Mouse (Mus musculus) ES-Bruce4 (cell line): Measurements from ENCODE around the gene Fndc3a. TPM values are rescaled to one million over a fixed set of nuclear protein-coding genes. Genes with fewer than 3 reads are reported as not detected.

Experiments used
- H3K27ac ChIP-seq: 2 replicates; pipeline ENCODE4 v1.5.1; 2012; ENCODE audit warnings: low read length, inconsistent platforms; ENCODE audit not compliant: insufficient read depth
- H3K27me3 ChIP-seq: 2 replicates; pipeline ENCODE4 v1.6.1; 2012; ENCODE audit warnings: mild to moderate bottlenecking, low read length, inconsistent platforms; ENCODE audit not compliant: control insufficient read depth, poor library complexity, insufficient read depth, severe bottlenecking
- H3K36me3 ChIP-seq: 2 replicates; pipeline ENCODE4 v1.6.1; 2012; ENCODE audit warnings: inconsistent platforms, mild to moderate bottlenecking, low read length, moderate library complexity; ENCODE audit not compliant: control insufficient read depth, poor library complexity, insufficient read depth, severe bottlenecking
- H3K4me1 ChIP-seq: one replicate; pipeline ENCODE4 v1.8.1; 2011; ENCODE audit warnings: low read length; ENCODE audit not compliant: control insufficient read depth, insufficient read depth
- H3K4me3 ChIP-seq: 2 replicates; pipeline ENCODE4 v1.5.1; 2011; ENCODE audit warnings: low read depth, mild to moderate bottlenecking, low read length
- H3K9ac ChIP-seq: 2 replicates; pipeline ENCODE4 v1.6.1; 2012; ENCODE audit warnings: low read depth, mild to moderate bottlenecking, inconsistent platforms; ENCODE audit not compliant: poor library complexity, severe bottlenecking
- H3K9me3 ChIP-seq: replicated peaks from 2 replicates; pipeline ENCODE4 v1.6.1; 2012; ENCODE audit warnings: mild to moderate bottlenecking, low read length, inconsistent platforms; ENCODE audit not compliant: control insufficient read depth, poor library complexity, insufficient read depth, severe bottlenecking
- CTCF ChIP-seq: IDR thresholded peaks from one replicate; pipeline ENCODE4 v1.8.1; 2011; ENCODE audit warnings: low read depth, low read length
- EP300 ChIP-seq: IDR thresholded peaks from 2 replicates; pipeline ENCODE4 v1.6.1; 2011; ENCODE audit warnings: low read depth, low read length; ENCODE audit not compliant: insufficient read depth
- POLR2A ChIP-seq: IDR thresholded peaks from one replicate; pipeline ENCODE4 v1.8.1; 2011; ENCODE audit warnings: low read length; ENCODE audit not compliant: insufficient read depth
- polyA plus RNA-seq: library from polyadenylated mRNA; stranded (reverse); fragments of >200 nt; gene quantifications from 2 replicates; pipeline ENCODE4 v1.2.4, GENCODE M21; 2011; ENCODE audit warnings: low read depth; ENCODE audit not compliant: missing spikeins, insufficient read depth, insufficient read length

Gene Fndc3a
- polyA plus RNA-seq, 1 experiment, result 47.4 TPM

DNA sequence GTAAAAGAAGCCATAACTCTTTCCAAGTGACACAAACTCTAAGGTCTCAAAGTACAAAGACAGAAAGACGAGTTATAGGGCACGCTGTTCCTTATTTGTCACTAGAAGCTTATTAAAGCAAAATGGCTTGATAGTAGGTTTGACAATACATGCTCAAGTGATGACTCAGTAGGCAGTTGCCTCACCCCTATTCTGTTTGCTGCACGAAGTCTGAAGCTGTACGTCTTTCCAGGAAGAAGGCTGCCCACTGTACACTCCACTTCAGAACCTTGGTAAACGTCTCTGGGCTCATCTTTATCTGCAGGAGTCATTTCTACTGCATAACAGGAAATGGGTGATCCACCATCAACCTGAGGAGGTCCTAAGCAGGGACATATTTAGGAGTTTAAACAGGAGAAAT is 151.0 kb downstream of the Fndc3a start:
- Histone ChIP-seq H3K9ac (no peak overlapping the region), H3K27ac (no peak overlapping the region), H3K9me3 (no peaks in the 10 kb centered on the region), H3K4me3 (no peak overlapping the region), H3K36me3 (peaks cover 24% of the 10 kb centered on the region), H3K4me1 (no peaks in the 10 kb centered on the region), H3K27me3 (no peaks in the 10 kb centered on the region)
- no peak for TF ChIP-seq EP300
- TF ChIP-seq POLR2A, result no peak
- no peak for TF ChIP-seq CTCF

DNA sequence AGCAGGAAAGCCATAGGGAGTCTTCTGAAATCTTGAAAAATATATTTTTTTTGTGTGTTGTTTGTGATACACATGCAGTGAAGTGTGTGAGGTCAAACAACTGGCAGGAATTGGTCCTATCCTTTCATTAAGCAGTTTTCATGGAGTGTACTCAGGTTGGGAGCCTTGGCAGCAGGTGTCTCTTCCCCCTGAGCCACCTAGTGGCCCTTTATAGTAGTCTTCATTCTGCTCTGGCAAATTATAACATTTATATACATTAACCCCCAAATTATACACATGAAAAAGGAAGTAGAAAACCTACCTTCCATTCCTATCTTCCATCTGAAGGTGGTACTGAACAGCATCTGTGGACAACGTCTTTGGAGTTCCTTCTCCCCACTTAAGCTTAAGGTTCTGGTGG is 154.0 kb downstream of the Fndc3a start:
- no peaks in the 10 kb centered on the region for H3K27me3 ChIP-seq
- no peaks in the 10 kb centered on the region for H3K9me3 ChIP-seq
- no peak overlapping the region for H3K4me3 ChIP-seq
- no peak overlapping the region for H3K27ac ChIP-seq
- peaks cover 24% of the 10 kb centered on the region for H3K36me3 ChIP-seq
- H3K9ac ChIP-seq, result no peak overlapping the region
- TF ChIP-seq POLR2A (no peak), CTCF (peak; percentile 8)
- no peaks in the 10 kb centered on the region for H3K4me1 ChIP-seq

DNA sequence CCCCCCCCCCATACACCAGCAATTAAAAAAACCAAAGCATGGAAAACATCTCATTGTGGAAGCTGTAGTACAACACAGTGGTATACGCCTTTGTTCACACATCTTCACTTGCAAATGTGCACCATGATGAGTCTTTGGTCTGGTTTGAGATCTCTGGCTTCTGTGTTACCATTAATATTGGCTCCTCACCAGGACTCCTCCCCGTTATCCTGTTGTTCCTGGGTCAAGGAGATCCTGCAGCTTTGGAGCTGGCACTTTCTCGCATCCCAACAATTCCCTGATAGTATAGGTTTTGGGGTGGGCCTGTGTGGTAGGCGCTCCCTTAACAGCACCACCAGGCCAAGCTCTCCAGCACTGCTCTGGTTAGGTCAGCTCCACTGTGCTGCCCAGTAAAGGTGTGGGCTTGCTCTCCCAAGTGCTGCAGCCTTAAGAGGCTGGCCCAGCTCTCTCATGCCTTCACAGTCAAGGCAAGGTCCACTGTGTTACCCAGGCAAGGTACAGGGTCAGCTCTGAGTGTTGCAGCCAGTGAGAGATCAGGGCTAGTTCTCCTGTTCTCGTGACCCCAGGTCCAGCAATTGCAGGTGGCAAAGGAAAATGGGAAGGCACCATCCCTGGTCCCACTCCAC is 173.3 kb downstream of the Fndc3a start:
- no peak overlapping the region for H3K27ac ChIP-seq

DNA sequence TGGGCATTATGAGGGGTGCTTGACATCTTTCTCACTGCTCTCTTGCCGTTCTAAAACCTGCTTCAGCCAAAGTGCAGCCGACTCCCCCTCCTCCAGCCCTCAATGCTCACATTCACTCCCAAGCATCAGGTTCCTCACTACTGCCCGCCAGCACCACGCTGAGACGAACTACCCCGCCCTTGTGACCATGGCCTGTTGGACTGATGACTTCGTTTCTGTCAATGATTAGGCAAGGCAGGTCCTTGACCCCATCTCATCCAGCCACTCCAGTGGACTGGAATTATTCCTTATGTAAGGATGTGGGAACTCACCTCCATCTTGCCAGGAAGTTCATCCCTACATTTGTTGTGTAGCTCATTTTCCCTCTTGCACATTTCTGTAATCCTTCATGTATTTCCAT is 175.9 kb downstream of the Fndc3a start:
- TF ChIP-seq EP300 (no peak), CTCF (no peak), POLR2A (no peak)

More for the DNA sequence above, 173.3 kb downstream of the Fndc3a start:
- Histone ChIP-seq H3K27me3 (peaks cover 3% of the 10 kb centered on the region; the same call in 1 of the 2 replicates), H3K36me3 (peaks cover 11% of the 10 kb centered on the region), H3K4me3 (no peak overlapping the region), H3K4me1 (peaks cover 2% of the 10 kb centered on the region), H3K9me3 (no peaks in the 10 kb centered on the region), H3K9ac (no peak overlapping the region)
- TF ChIP-seq POLR2A, result no peak
- TF ChIP-seq EP300, result no peak
- no peak for TF ChIP-seq CTCF

DNA sequence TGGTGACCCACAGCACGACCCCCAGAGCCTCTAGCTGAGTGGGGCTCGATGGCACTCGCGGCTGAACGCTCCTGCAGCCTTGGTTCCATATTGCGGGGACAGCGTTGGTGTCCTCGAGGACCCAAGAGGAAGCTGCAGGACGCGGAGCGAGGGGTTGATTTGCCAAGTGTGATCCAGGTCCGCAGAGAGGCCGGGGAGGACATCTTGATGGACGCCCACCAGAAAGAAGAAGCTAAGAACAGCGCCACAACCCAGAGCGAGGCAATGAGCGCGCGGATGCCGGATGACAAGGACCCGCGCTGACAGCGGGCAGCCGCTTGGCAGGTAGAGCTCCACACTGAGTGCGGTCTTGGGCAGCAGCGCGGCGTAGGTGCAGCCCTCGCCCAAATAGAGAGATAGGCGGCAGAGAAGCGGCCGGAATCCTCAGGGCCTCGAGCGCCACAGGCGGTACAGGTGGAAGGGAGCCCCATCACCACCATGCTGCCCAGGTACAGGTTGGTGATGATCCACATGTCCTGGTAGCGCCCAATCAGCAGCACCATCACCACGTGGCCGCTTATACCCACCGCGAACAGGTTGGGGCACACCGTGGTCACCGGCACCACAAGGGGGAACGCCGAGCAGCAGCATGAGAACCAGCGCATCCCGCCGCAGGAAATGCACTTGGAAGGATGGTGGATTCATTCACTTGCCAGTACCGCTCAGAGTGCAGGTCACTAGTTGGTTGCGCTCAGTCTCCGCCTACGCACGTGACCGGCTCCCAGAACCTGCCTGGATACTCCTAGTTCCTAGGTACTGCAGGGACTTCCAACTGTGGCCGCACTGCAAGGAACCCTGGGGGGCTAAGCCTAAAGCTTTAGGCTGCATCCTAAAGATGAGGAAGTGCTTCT is 177.5 kb downstream of the Fndc3a start:
- Histone ChIP-seq H3K36me3 (no peaks in the 10 kb centered on the region), H3K9me3 (no peaks in the 10 kb centered on the region), H3K4me3 (peak overlapping the region; percentile 72), H3K27ac (no peak overlapping the region), H3K27me3 (peaks cover 3% of the 10 kb centered on the region; the same call in 1 of the 2 replicates), H3K9ac (peak overlapping the region; percentile 3), H3K4me1 (peaks cover 2% of the 10 kb centered on the region)
- TF ChIP-seq EP300 (no peak), POLR2A (no peak), CTCF (no peak)

More for the DNA sequence above, 175.9 kb downstream of the Fndc3a start:
- Histone ChIP-seq H3K9ac (no peak overlapping the region), H3K27me3 (peaks cover 3% of the 10 kb centered on the region; the same call in 1 of the 2 replicates), H3K4me3 (no peak overlapping the region), H3K27ac (no peak overlapping the region), H3K9me3 (no peaks in the 10 kb centered on the region), H3K36me3 (no peaks in the 10 kb centered on the region), H3K4me1 (peaks cover 2% of the 10 kb centered on the region)

DNA sequence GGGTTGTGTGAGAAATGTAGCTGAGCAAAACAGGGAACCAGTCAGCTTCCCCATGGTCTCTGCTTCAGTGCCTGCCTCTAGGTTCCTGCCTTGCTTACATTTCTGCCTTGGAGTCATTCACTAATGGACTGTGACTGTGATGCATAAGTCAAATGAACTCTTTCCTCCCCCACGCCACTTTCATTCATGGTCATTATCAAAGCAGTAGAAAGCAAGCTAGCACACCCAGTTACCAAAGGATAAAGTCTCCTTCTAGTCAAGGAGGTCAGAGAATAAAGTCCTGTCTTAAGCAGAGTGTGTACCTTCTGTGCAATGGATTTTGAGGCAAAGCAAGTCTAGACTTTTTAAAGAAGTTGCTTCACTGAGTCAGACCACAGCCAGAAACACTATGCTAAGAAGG is 182.7 kb downstream of the Fndc3a start:
- no peak overlapping the region for H3K4me3 ChIP-seq
- H3K36me3 ChIP-seq, result no peaks in the 10 kb centered on the region
- H3K9me3 ChIP-seq, result peaks cover 3% of the 10 kb centered on the region
- H3K9ac ChIP-seq, result no peak overlapping the region
- H3K27ac ChIP-seq, result no peak overlapping the region
- H3K4me1 ChIP-seq, result no peaks in the 10 kb centered on the region
- TF ChIP-seq CTCF (no peak), EP300 (no peak), POLR2A (no peak)
- H3K27me3 ChIP-seq, result peaks cover 3% of the 10 kb centered on the region; the same call in 1 of the 2 replicates
